Mouse (Mus musculus) lung, embryonic 16.5 days (tissue): ENCODE data around the gene Tmeff2. TPM values are rescaled to one million over a fixed set of nuclear protein-coding genes. Genes with fewer than 3 reads are reported as not detected.

Experiments used
- ATAC-seq: fragments of 200-750 bp; cut with Nextera tagmentation; 2 replicates; pipeline ENCODE4 v1.8.0; 2017; ENCODE audit warnings: low read depth, mild to moderate bottlenecking, moderate library complexity
- H3K27ac ChIP-seq: fragments of 300-500 bp; sonication (generic); 2 replicates; pipeline ENCODE4 v1.5.1; 2014; ENCODE audit warnings: mild to moderate bottlenecking, control low read depth, low read length
- H3K27me3 ChIP-seq: fragments of 300-500 bp; sonication (generic); 2 replicates; pipeline ENCODE4 v1.6.1; 2014; ENCODE audit warnings: low read depth, low read length, mixed read lengths; ENCODE audit not compliant: control insufficient read depth, insufficient read depth
- H3K36me3 ChIP-seq: fragments of 300-500 bp; sonication (generic); 2 replicates; pipeline ENCODE4 v1.6.1; 2014; ENCODE audit warnings: low read length; ENCODE audit not compliant: control insufficient read depth, insufficient read depth
- H3K4me1 ChIP-seq: fragments of 300-500 bp; sonication (generic); replicated peaks from 2 replicates; pipeline ENCODE4 v1.6.1; 2014; ENCODE audit warnings: low read length, mixed read lengths; ENCODE audit not compliant: control insufficient read depth, insufficient read depth
- H3K4me2 ChIP-seq: fragments of 300-500 bp; sonication (generic); 2 replicates; pipeline ENCODE4 v1.6.1; 2014; ENCODE audit warnings: low read depth, low read length, control low read depth
- H3K4me3 ChIP-seq: fragments of 300-500 bp; sonication (generic); 2 replicates; pipeline ENCODE4 v1.5.1; 2014; ENCODE audit warnings: mild to moderate bottlenecking, low read length, control low read depth
- H3K9ac ChIP-seq: fragments of 300-500 bp; sonication (generic); 2 replicates; pipeline ENCODE4 v1.6.1; 2014; ENCODE audit warnings: low read length, control low read depth
- H3K9me3 ChIP-seq: fragments of 300-500 bp; sonication (generic); 2 replicates; pipeline ENCODE4 v1.6.1; 2016; ENCODE audit warnings: low read length; ENCODE audit not compliant: control insufficient read depth
- WGBS: fragments of 180-500 bp; shearing (Covaris S2); extraction: QIAGEN DNeasy Blood & Tissue Kit; methylation state at CpG from one replicate; pipeline ENCODE4 v1.1.7; 2014; 5-methylcytosine and 5-hydroxymethylcytosine counted together
- polyA plus RNA-seq: library from polyadenylated mRNA; unstranded; fragments of >200 nt; fragmentation: Nextera tagmentation; extraction: Ambion mirVana; gene quantifications from 2 replicates; pipeline ENCODE4 v1.2.1, GENCODE M21; 2015

Tmeff2 gene
- polyA plus RNA-seq, 1 experiment from 2014 or later, result 2.6 TPM

DNA sequence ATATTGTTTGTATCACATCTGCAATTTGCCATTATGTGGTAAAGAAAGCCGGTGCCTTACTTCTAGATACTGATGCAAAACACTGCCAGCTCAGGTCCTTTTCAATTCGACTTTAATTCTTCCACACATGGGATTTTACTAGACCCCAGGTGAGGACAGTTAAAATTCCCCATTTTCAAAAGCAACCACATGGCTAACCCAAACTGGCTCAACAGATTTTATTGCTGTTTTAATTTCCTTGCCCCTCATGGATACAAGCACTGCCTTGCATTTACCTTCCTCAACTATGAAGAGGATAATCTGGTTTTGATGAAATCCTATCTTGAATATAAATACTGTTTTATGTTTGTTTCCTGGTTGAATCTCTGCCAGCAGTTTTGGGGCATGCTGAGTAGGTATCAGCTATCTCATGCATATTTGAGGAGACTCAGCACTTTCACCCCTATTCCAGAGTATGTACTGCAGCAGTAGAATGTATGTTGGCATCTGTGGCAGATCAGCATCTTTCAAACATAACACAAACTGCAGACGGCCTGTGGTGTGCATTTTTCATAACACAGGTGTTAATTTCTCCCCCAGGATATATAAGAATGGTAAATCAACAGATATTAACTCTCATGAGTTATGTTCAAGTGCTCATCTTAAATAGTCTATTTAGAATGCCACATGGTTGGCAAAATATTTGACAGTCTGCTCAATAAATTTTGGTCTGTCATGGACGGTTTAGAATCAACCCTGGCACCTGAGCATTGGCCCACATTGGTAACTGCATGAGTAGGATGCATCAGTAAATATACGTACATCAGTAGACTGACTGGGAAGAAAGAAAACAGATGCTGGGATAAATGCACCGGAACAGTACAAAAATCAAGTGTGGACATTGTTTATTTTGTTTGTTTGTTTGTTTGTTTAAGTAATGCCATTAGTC is 72.3 kb downstream of the Tmeff2 start:
- no peaks in the 10 kb centered on the region for H3K27me3 ChIP-seq

DNA sequence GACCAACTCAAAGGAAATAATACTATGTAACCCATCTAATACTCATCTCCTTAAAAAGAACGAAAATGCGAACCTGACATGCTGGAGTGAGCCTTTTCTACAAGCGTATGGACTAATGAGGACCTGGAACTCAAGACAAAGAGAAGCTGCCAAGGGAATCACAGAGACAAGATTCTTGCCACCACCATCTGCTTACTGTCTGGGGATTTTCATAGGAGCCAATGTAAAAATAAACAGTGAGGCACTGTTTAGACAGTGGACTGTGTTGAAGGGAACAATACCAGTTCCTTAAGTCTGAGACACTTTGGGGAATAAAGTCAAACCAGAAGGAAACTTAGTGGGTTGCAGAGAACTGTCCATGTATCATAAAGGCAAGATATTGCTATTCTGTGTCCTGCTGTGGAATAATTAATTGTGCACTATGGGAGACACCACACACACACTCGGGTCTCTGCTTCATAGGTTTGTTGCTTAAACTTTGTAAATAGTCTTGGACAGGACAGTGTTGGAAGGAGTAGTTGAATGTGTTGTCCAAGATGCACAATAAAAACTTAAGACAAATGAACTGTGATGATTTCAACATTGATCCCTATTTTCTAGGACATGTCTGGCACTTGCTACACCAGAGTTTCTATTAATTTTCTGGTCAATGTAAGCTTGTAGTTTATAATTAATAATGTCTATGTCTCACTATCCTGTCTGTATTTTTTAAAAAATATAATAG is 79.1 kb downstream of the Tmeff2 start:
- H3K4me1 ChIP-seq, result peaks cover 4% of the 10 kb centered on the region; the same call in 1 of the 2 replicates
- H3K4me3 ChIP-seq, result no peak overlapping the region
- 43% methylated on average over 4 of the region's 4 CpGs for WGBS
- no peaks in the 10 kb centered on the region for H3K27me3 ChIP-seq
- H3K9ac ChIP-seq, result no peak overlapping the region
- no peaks in the 10 kb centered on the region for H3K9me3 ChIP-seq
- H3K27ac ChIP-seq, result peak overlapping the region; percentile 21; the same call in 1 of the 2 replicates
- no peaks in the 10 kb centered on the region for H3K36me3 ChIP-seq
- no peak overlapping the region for H3K4me2 ChIP-seq
- peak; percentile 72 for ATAC-seq

More for the DNA sequence above, 72.3 kb downstream of the Tmeff2 start:
- no peak for ATAC-seq
- no peaks in the 10 kb centered on the region for H3K36me3 ChIP-seq
- H3K4me2 ChIP-seq, result no peak overlapping the region
- H3K9ac ChIP-seq, result no peak overlapping the region
- H3K4me3 ChIP-seq, result no peak overlapping the region
- 79% methylated on average over 6 of the region's 6 CpGs for WGBS
- no peaks in the 10 kb centered on the region for H3K4me1 ChIP-seq
- H3K9me3 ChIP-seq, result no peaks in the 10 kb centered on the region
- no peak overlapping the region for H3K27ac ChIP-seq

DNA sequence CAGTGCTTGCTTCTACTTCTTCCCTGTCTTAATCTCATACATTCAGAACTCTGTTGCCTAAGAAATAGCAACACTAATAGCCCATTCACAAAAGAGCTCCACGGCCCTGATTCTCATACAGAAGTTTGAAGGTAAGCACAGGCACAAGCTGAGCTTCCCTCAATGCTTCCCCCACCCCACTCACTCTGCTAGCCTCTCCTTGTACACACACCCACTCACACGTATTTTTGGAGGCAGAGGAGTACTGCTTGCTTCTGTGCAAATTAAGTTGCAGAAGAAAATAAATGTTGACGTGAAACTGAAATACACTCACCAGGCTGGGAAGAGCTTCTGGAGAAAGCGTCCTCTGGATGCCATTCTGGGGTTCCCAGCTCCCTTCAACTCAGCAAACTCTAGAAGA is 80.1 kb downstream of the Tmeff2 start:
- Histone ChIP-seq H3K4me2 (no peak overlapping the region), H3K36me3 (no peaks in the 10 kb centered on the region), H3K9me3 (no peaks in the 10 kb centered on the region), H3K9ac (no peak overlapping the region), H3K4me3 (no peak overlapping the region), H3K27ac (peak overlapping the region; percentile 19), H3K4me1 (peaks cover 4% of the 10 kb centered on the region; the same call in 1 of the 2 replicates), H3K27me3 (no peaks in the 10 kb centered on the region)
- WGBS, result 65% methylated on average over 4 of the region's 4 CpGs
- ATAC-seq, result 0 out of 2 replicates have a peak, but pooled peaks have one; percentile 8

DNA sequence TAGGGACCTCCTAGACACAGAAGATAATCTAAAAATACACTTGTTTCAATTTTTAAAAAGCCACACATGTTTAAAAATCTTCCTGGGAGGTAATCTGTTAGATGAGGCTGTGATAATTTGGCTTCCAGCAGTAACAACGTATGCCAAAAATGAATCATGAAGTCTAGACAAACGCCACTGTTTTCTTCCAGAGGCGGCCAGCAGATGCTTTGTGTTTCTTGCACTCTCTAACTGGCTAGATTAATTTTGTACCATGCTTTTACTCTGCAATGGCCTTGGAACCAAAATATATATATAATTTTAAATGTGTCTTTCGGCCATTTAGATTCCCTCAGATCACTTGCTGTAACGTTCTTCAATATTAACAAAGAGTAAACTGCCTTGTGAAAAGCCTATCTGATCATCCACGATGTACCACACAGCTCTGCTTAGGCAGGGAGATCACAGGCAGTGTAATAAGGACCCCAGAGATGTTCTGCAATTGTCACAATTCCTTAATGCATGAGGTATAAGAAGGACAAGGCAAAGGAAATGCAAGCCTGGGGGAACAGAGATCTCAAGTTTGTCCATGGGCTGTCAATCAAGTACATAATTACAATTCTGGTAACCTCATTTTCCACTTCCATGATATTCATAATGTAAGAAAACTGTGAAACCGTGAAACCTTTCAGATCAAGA is 80.8 kb downstream of the Tmeff2 start:
- no peak overlapping the region for H3K4me2 ChIP-seq
- no peaks in the 10 kb centered on the region for H3K36me3 ChIP-seq
- 53% methylated on average over 7 of the region's 7 CpGs for WGBS
- H3K4me1 ChIP-seq, result peaks cover 4% of the 10 kb centered on the region; the same call in 1 of the 2 replicates
- H3K27ac ChIP-seq, result no peak overlapping the region; the same call in 1 of the 2 replicates
- no peak overlapping the region for H3K4me3 ChIP-seq
- H3K9ac ChIP-seq, result no peak overlapping the region
- peak; percentile 86 for ATAC-seq
- H3K27me3 ChIP-seq, result no peaks in the 10 kb centered on the region
- H3K9me3 ChIP-seq, result no peaks in the 10 kb centered on the region

DNA sequence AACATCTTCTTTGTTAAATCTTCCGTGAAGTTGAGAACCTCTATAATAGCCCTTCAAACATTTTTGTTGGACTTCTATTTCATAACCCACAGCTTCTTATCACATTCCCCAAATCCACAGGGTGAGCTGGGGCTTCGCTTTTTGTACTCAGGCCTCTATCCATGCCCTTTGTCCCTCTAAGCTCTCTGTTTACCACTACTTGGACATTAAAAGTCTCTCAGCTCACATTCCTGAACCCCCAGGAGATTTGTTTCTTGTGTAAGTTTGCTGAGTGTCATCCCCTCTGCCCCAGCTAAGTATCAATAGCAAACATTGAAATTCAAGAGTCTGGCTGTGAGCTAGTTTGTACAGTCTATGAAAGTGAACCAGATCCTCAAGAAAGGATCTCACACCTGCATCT is 90.2 kb downstream of the Tmeff2 start:
- no peak overlapping the region for H3K4me3 ChIP-seq
- H3K27me3 ChIP-seq, result no peaks in the 10 kb centered on the region
- no peak for ATAC-seq
- H3K4me1 ChIP-seq, result no peaks in the 10 kb centered on the region
- H3K27ac ChIP-seq, result no peak overlapping the region
- no peak overlapping the region for H3K9ac ChIP-seq
- no peaks in the 10 kb centered on the region for H3K36me3 ChIP-seq
- no peaks in the 10 kb centered on the region for H3K9me3 ChIP-seq
- WGBS, result 48% methylated on average over 2 of the region's 2 CpGs
- no peak overlapping the region for H3K4me2 ChIP-seq

DNA sequence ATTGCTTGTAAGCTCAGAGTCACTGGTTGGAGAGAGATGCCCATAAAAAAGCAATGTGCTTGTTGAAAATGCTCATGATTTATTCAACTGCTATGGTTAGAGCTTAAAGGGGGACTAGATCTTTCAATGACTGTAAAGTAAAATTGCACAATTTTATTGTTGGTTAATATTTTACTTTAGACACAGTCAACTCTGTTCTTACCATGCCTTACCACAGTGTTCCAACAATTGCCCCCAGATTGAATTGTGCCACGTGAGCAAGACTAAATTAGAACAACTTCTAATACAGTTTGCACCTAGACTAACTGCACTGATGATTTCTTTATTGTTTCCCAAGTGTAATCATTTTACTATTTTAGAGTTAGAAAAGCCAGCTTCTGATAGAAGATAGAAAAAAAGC is 94.1 kb downstream of the Tmeff2 start:
- WGBS, result 79% methylated on average over 1 of the region's 1 CpGs
- H3K27ac ChIP-seq, result no peak overlapping the region
- no peaks in the 10 kb centered on the region for H3K4me1 ChIP-seq
- H3K4me3 ChIP-seq, result no peak overlapping the region
- H3K27me3 ChIP-seq, result no peaks in the 10 kb centered on the region
- H3K9me3 ChIP-seq, result no peaks in the 10 kb centered on the region
- ATAC-seq, result no peak
- no peak overlapping the region for H3K4me2 ChIP-seq
- no peak overlapping the region for H3K9ac ChIP-seq
- no peaks in the 10 kb centered on the region for H3K36me3 ChIP-seq

DNA sequence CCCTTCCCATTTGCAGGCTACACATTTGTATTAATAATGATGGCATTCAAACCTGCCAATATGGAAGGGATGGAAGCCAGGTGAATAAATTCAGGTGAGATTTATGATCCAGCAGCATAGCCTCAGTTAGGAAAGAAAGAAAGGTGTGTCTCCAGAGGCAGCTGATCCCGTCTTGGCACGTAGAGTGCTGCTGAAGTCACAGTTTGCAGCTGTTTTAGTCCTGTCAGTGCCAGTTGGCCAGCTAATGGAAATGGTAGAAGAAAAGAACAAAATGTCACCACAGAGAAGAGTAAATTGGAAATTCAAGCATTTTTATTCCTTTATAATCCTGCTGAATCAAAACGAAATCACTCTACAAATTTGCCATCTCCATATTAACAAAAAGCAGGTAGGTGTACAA is 99.3 kb downstream of the Tmeff2 start:
- Histone ChIP-seq H3K9me3 (no peaks in the 10 kb centered on the region), H3K27me3 (no peaks in the 10 kb centered on the region), H3K27ac (no peak overlapping the region), H3K4me2 (no peak overlapping the region), H3K4me1 (no peaks in the 10 kb centered on the region), H3K4me3 (no peak overlapping the region), H3K9ac (no peak overlapping the region), H3K36me3 (no peaks in the 10 kb centered on the region)
- no peak for ATAC-seq
- 88% methylated on average over 3 of the region's 3 CpGs for WGBS

DNA sequence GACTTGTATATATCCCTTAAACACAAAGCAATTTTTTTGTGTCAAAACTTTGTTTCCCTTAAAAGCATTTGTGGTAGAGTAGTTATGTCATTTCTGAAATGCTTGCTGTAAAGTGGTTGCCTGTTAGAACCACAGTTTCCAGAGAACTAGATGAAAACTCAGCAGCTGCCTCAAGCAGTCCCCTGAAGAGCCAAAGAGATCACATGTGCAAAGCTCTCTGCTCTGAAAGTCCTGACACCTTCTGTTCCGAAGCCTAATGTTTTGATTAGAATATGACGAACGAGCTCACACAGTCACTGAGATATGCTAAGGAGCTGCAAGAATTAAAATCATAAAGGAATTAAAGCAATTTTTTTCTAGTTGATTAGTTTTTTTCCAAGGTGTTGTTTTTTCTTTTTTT is 107.9 kb downstream of the Tmeff2 start:
- H3K9ac ChIP-seq, result no peak overlapping the region
- no peak overlapping the region for H3K4me3 ChIP-seq
- H3K36me3 ChIP-seq, result no peaks in the 10 kb centered on the region
- no peak overlapping the region for H3K27ac ChIP-seq
- WGBS, result 48% methylated on average over 3 of the region's 3 CpGs
- ATAC-seq, result no peak
- H3K4me1 ChIP-seq, result no peaks in the 10 kb centered on the region
- no peak overlapping the region for H3K4me2 ChIP-seq
- H3K27me3 ChIP-seq, result no peaks in the 10 kb centered on the region
- H3K9me3 ChIP-seq, result no peaks in the 10 kb centered on the region

DNA sequence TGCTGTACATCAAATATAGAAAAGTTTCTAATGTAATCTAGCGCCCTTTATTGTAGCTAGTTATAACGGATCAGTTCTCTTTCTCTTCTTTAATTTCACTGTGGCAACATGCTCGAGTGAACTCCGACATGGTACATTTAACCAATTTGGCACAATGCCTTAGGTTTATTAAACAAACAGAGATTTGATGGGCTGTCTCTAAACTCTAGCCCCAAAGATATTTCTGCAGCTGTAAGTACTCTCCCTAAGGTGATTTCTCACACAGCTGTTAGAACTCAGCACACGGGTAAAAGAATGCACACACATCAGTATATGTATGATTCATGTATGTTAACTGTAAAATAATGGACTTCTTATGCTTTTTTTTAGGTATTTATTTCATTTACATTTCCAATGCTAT is 139.8 kb downstream of the Tmeff2 start:
- peak; percentile 85 for ATAC-seq
- 36% methylated on average over 5 of the region's 5 CpGs for whole genome bisulfite sequencing
- Histone ChIP-seq H3K4me2 (no peak overlapping the region), H3K27me3 (no peaks in the 10 kb centered on the region), H3K9me3 (no peaks in the 10 kb centered on the region), H3K9ac (no peak overlapping the region), H3K27ac (peak overlapping the region; percentile 36; the same call in 1 of the 2 replicates), H3K4me3 (no peak overlapping the region), H3K36me3 (no peaks in the 10 kb centered on the region), H3K4me1 (no peaks in the 10 kb centered on the region)
